ENCODE assay signal across 8 mouse cellular contexts in the genomic region with DNA sequence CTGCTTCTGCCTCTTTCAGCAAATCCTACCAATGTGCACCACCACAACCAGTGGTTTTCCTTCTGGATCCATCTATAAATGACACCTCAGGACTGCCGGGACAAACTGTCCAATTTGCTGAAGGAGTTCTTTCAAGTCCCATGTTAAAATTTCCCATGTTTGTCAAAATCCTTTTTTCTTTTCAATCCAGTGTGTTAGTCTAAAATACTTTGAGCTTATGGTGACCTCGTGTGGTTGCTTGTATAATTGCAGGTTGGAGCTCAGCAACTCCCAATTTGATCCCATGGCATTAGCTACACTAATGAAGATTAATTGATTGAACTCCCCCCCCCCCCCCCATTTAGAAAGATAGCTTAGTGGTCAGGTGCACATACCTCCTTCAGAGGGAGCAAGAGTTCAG. TPM values are rescaled to one million over a fixed set of nuclear protein-coding genes. Genes with fewer than 3 reads are reported as not detected.
DNase-seq lines count a peak whose midpoint lies in the region; ATAC-seq and TF ChIP-seq lines count a peak whose summit lies in the region.
"Had no signal": no experiment of that assay in that cellular context is flagged by ENCODE, and none has a peak within 500 bp of the region (broad histone marks: within the 10 kb centered on the region; RNA-seq: fewer than 3 reads in every experiment).

No protein-coding gene starts in this region.

- no peaks in the 10 kb centered on the region for H3K9me3 ChIP-seq in hindbrain, embryonic 14.5 days (ENCODE audit: control insufficient read depth, low read length)
- H3K9me3 ChIP-seq in hindbrain, embryonic 12.5 days (replicated peaks) = no peaks in the 10 kb centered on the region
- no peaks in the 10 kb centered on the region for H3K9me3 ChIP-seq in G1E (replicated peaks)
- H3K9me3 ChIP-seq: limb, embryonic 15.5 days had no signal

- no peak overlapping the region for H3K27ac ChIP-seq in hindbrain, embryonic 14.5 days
- no peak overlapping the region for H3K27ac ChIP-seq in hindbrain, embryonic 12.5 days
- H3K27ac ChIP-seq in layer of hippocampus, adult 2 months = no peak overlapping the region
- H3K27ac ChIP-seq: limb, embryonic 15.5 days had no signal

- TF ChIP-seq CTCF in G1E (IDR thresholded peaks at IDR 0.05; ENCODE audit: low read depth, low read length) = 0 out of 2 replicates have a peak, but pooled peaks have one; percentile 44
- TF ChIP-seq CTCF in layer of hippocampus, adult 2 months (conservative IDR thresholded peaks at IDR 0.05) = peak; percentile 79

- WGBS in hindbrain, embryonic 14.5 days = 17% methylated on average over 2 of the region's 2 CpGs
- 7% methylated on average over 2 of the region's 2 CpGs for WGBS in hindbrain, embryonic 12.5 days

- DNase-seq in hindbrain, embryonic 14.5 days (ENCODE audit: low spot score) = peak; percentile 90
- DNase-seq in A20 (ENCODE audit: low read depth, low spot score) = peak; percentile 48
- DNase-seq in G1E (ENCODE audit: low spot score) = no peak
- peak; percentile 46 to 69 for DNase-seq in cerebellum, postnatal 36 days
- peak; percentile 47 to 76 for DNase-seq in layer of hippocampus, adult 2 months (ENCODE audit: low spot score in 2 of 2)
- DNase-seq in retina, embryonic 14.5 days (ENCODE audit: low spot score) = peak; percentile 85

- H3K4me2 ChIP-seq in hindbrain, embryonic 14.5 days (replicated peaks) = no peak overlapping the region
- no peak overlapping the region for H3K4me2 ChIP-seq in hindbrain, embryonic 12.5 days (replicated peaks)
- H3K4me2 ChIP-seq: limb, embryonic 15.5 days had no signal

- no peaks in the 10 kb centered on the region for H3K4me1 ChIP-seq in hindbrain, embryonic 14.5 days (replicated peaks; ENCODE audit: control insufficient read depth, insufficient read depth, low read length)
- H3K4me1 ChIP-seq in hindbrain, embryonic 12.5 days = no peaks in the 10 kb centered on the region
- no peaks in the 10 kb centered on the region for H3K4me1 ChIP-seq in G1E (ENCODE audit: insufficient read depth, low read depth, low read length)
- H3K4me1 ChIP-seq: limb, embryonic 15.5 days had no signal

- no peak overlapping the region for H3K4me3 ChIP-seq in hindbrain, embryonic 14.5 days (replicated peaks; ENCODE audit: low read length)
- no peak overlapping the region for H3K4me3 ChIP-seq in hindbrain, embryonic 12.5 days
- no peak overlapping the region for H3K4me3 ChIP-seq in G1E (ENCODE audit: low read depth, low read length)
- no peak overlapping the region for H3K4me3 ChIP-seq in layer of hippocampus, adult 2 months
- H3K4me3 ChIP-seq: limb, embryonic 15.5 days had no signal

- no peak overlapping the region for H3K9ac ChIP-seq in hindbrain, embryonic 14.5 days
- no peak overlapping the region for H3K9ac ChIP-seq in hindbrain, embryonic 12.5 days
- H3K9ac ChIP-seq: limb, embryonic 15.5 days had no signal

- H3K27me3 ChIP-seq in hindbrain, embryonic 14.5 days (ENCODE audit: control insufficient read depth, insufficient read depth, low read length) = no peaks in the 10 kb centered on the region
- no peaks in the 10 kb centered on the region for H3K27me3 ChIP-seq in hindbrain, embryonic 12.5 days
- H3K27me3 ChIP-seq in G1E (ENCODE audit: insufficient read depth, low read length) = peaks cover 14% of the 10 kb centered on the region
- H3K27me3 ChIP-seq: limb, embryonic 15.5 days had no signal

- H3K36me3 ChIP-seq in hindbrain, embryonic 14.5 days (replicated peaks; ENCODE audit: control insufficient read depth, insufficient read depth) = peaks cover 27% of the 10 kb centered on the region
- peaks cover 30% of the 10 kb centered on the region for H3K36me3 ChIP-seq in hindbrain, embryonic 12.5 days
- H3K36me3 ChIP-seq in G1E (replicated peaks) = peaks cover 37% of the 10 kb centered on the region

- ATAC-seq in hindbrain, embryonic 14.5 days (ENCODE audit: low FRiP score) = no peak
- ATAC-seq in hindbrain, embryonic 12.5 days (ENCODE audit: low FRiP score) = no peak
- ATAC-seq in G1E (ENCODE audit: extremely low read depth, insufficient number of reproducible peaks, low FRiP score, poor library complexity, severe bottlenecking) = no peak

RNA-seq across cellular contexts. Expression of a gene that starts 10.9 kb away (rescaled TPM):
- polyA plus RNA-seq in hindbrain, embryonic 14.5 days (2014; fragmentation: Nextera tagmentation; extraction: Ambion mirVana) = 13.7 and 16.3 TPM in 2 replicates
- polyA plus RNA-seq in hindbrain, embryonic 12.5 days (2016; fragmentation: Nextera tagmentation; extraction: Ambion mirVana) = 10.8 and 11.8 TPM in 2 replicates
- 4.5 and 4.7 TPM in 2 replicates for total RNA-seq in G1E (2014; fragmentation: Nextera tagmentation)
- 3.0 and 4.2 TPM in 2 replicates for total RNA-seq in G1E (2017)
- 0.03 and 0.07 TPM in 2 replicates for polyA plus RNA-seq in G1E (2012)
- total RNA-seq in layer of hippocampus, adult 2 months (2021) = 1 to 10 TPM; 4.9 to 5.1 TPM

RNA-seq across cellular contexts. Expression of a gene that starts 32.2 kb away (rescaled TPM):
- polyA plus RNA-seq in hindbrain, embryonic 14.5 days (2014; fragmentation: Nextera tagmentation; extraction: Ambion mirVana) = 622 and 648 TPM in 2 replicates
- polyA plus RNA-seq in hindbrain, embryonic 12.5 days (2016; fragmentation: Nextera tagmentation; extraction: Ambion mirVana) = 230 and 240 TPM in 2 replicates
- total RNA-seq in G1E (2014; fragmentation: Nextera tagmentation) (27.9 and 29.4 TPM in 2 replicates), G1E (2017) (34.9 and 35.7 TPM in 2 replicates)
- 10.2 and 13.3 TPM in 2 replicates for polyA plus RNA-seq in G1E (2012)
- total RNA-seq in layer of hippocampus, adult 2 months (2021) = 100 to 1,000 TPM; 341 to 356 TPM

RNA-seq across cellular contexts. Expression of a gene that starts 33.4 kb away (rescaled TPM):
- 17.6 and 19.8 TPM in 2 replicates for polyA plus RNA-seq in hindbrain, embryonic 14.5 days (2014; fragmentation: Nextera tagmentation; extraction: Ambion mirVana)
- polyA plus RNA-seq in hindbrain, embryonic 12.5 days (2016; fragmentation: Nextera tagmentation; extraction: Ambion mirVana) = 14.6 and 14.8 TPM in 2 replicates
- total RNA-seq in G1E (2014; fragmentation: Nextera tagmentation) = 11.7 and 14.8 TPM in 2 replicates
- total RNA-seq in G1E (2017) = 10.7 and 12.9 TPM in 2 replicates
- polyA plus RNA-seq in G1E (2012) = 7.4 and 8.4 TPM in 2 replicates
- 10 to 100 TPM; 27.0 to 28.0 TPM for total RNA-seq in layer of hippocampus, adult 2 months (2021)

RNA-seq across cellular contexts. Expression of a gene that starts 43.3 kb away (rescaled TPM):
- 12.3 and 13.7 TPM in 2 replicates for polyA plus RNA-seq in hindbrain, embryonic 14.5 days (2014; fragmentation: Nextera tagmentation; extraction: Ambion mirVana)
- 24.2 and 26.0 TPM in 2 replicates for polyA plus RNA-seq in hindbrain, embryonic 12.5 days (2016; fragmentation: Nextera tagmentation; extraction: Ambion mirVana)
- total RNA-seq in G1E (2014; fragmentation: Nextera tagmentation) (48.6 and 48.9 TPM in 2 replicates), G1E (2017) (14.1 and 15.3 TPM in 2 replicates)
- 87.9 and 89.8 TPM in 2 replicates for polyA plus RNA-seq in G1E (2012)
- 1 to 10 TPM; 8.5 to 8.7 TPM for total RNA-seq in layer of hippocampus, adult 2 months (2021)

RNA-seq across cellular contexts. Expression of a gene that starts 58.2 kb away (rescaled TPM):
- 0.10 and 0.11 TPM in 2 replicates for polyA plus RNA-seq in hindbrain, embryonic 14.5 days (2014; fragmentation: Nextera tagmentation; extraction: Ambion mirVana)
- 0.34 and 0.85 TPM in 2 replicates for polyA plus RNA-seq in hindbrain, embryonic 12.5 days (2016; fragmentation: Nextera tagmentation; extraction: Ambion mirVana)
- total RNA-seq in G1E (2014; fragmentation: Nextera tagmentation) = not detected in 2 replicates
- total RNA-seq in G1E (2017) = 0.12 and 0.71 TPM in 2 replicates
- polyA plus RNA-seq in G1E (2012) = not detected in 2 replicates
- total RNA-seq in layer of hippocampus, adult 2 months (2021) = 1 to 10 TPM in 1 of 2 experiments, under 1 TPM in 1; 0.59 to 1.1 TPM

Comparison
In these comparisons a context has a peak if more than half of its experiments do, and no peak if none do; other contexts are left out.
1. RNA of a gene that starts 10.9 kb away (polyA plus RNA-seq): 13.7 to 16.3 TPM in hindbrain, embryonic 14.5 days and 10.8 to 11.8 TPM in hindbrain, embryonic 12.5 days; 0.03 to 0.07 TPM in G1E; every median in the first group is over 10 times any median in the second.
2. RNA of a gene that starts 32.2 kb away (polyA plus RNA-seq): 622 to 648 TPM in hindbrain, embryonic 14.5 days and 230 to 240 TPM in hindbrain, embryonic 12.5 days; 10.2 to 13.3 TPM in G1E; every median in the first group is over 10 times any median in the second.